Mouse (Mus musculus) granulocyte monocyte progenitor cell, adult 5-6 weeks (primary cell): ENCODE results near the gene 7530416G11Rik. TPM values are rescaled to one million over a fixed set of nuclear protein-coding genes. Genes with fewer than 3 reads are reported as not detected.

Experiments
- total RNA-seq, 2 experiments: library from RNA; stranded (forward) in 1 of 2; stranded (reverse) in 1 of 2; fragments of 200-712, 200-1000 nt in 1 of 2; fragments of >200 nt in 1 of 2; fragmentation: Nextera tagmentation in 1 of 2; gene quantifications; 2 replicates each; pipeline ENCODE4 v1.2.3; 2014 to 2017

The 7530416G11Rik gene
- total RNA-seq, 2 experiments from 2014 or later: not detected

Other genes with a start within 250 kb of the 7530416G11Rik start
- 96.4 and 117 TPM in 2 replicates for gene Atxn10, start 167.0 kb downstream of the 7530416G11Rik start, total RNA-seq (2014; fragmentation: Nextera tagmentation)
- 75.8 and 79.6 TPM in 2 replicates for gene Atxn10, start 167.0 kb downstream of the 7530416G11Rik start, total RNA-seq (2017)
- gene Wnt7b, start 79.2 kb upstream of the 7530416G11Rik start, total RNA-seq (2014; fragmentation: Nextera tagmentation): not detected in 2 replicates
- gene Wnt7b, start 79.2 kb upstream of the 7530416G11Rik start, total RNA-seq (2017): not detected in 2 replicates
- not detected in 2 replicates for gene Ppara, start 231.8 kb upstream of the 7530416G11Rik start, total RNA-seq (2014; fragmentation: Nextera tagmentation)
- gene Ppara, start 231.8 kb upstream of the 7530416G11Rik start, total RNA-seq (2017): not detected in 2 replicates